Mouse (Mus musculus) frontal cortex, postnatal 36 days (tissue): Measurements from ENCODE around the gene Tmem108.

Experiments
- DNase-seq, 2 experiments: peaks; one replicate each; pipeline ENCODE4 v3.0.0; 2022; ENCODE audit warnings: low spot score in 2 of 2

Gene Tmem108

DNA sequence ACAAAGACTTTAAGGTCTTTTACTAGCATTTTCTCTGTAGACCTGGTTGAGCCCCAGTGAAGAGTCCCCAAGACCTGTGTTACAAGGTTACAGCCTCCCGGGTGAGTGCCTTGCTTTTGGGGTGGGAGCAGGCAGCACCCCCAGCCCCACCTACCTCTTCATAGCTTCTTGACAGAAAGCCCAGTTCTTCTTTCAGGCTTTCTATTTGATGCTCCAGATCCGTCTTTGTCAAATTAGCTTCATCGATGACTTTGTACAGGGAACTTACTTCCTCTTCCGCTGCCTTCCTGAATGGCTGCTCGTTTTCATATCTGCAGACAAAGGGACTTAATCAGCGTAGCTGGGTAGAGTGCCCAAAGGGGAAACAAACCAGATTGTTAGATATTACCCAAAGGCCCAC, 312.0 kb downstream of the Tmem108 start:
- DNase-seq: no peak

DNA sequence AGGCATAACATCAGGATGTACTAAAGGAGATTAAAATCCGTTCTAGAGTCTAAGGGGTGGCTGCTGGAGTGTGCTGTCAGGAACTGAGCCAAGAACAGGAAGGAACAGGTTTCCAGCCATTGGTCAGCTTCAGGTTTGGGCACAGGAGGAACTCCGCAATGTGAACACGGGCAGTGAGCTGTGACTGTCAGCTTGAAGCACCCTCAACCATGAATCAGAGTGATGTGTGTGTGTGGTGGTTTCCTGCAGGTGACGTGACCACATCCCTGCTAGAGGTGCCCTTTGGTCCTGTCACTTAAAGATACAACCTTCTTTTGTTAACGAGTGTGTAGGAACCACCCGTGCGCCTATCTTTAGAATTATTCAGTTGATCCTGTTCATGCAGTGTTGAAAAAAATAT, 312.5 kb downstream of the Tmem108 start:
- no peak for DNase-seq

DNA sequence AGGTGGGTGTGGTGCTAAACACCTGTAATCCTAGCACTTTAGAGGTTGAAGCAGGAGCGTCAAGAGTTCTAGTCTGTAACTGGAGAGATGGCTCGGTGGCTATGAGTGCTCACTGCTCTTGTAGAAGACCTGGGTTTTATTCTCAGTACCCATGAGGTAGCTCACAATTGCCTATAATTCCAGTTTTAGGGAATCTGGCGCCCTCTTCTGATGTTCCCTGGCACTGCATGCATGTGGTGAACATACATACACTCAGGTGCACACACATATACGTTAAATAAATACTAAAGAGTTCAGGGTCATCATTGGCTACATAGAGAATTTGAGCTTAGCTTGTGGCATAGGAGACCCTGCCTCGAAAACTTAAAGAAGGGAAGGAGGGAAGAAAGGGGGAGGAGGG, 317.0 kb downstream of the Tmem108 start:
- DNase-seq: no peak

DNA sequence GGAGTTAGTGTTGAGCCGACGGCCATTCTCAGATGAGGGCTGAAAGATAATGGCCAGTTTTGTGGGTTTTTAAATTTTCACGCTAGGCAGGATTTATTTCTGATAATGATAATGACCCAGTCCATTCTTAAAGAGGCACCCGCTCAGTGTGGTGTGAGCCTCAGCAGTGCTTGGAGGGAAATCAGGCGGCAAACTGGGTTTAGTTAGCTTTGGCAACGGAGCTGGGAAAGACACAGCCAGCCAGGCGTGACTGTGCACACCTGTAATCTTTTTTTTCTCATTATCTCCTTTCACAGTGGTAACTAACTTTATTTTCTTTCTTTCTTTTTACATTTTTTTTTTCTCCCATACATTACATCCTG, 317.8 kb downstream of the Tmem108 start:
- DNase-seq: no peak

DNA sequence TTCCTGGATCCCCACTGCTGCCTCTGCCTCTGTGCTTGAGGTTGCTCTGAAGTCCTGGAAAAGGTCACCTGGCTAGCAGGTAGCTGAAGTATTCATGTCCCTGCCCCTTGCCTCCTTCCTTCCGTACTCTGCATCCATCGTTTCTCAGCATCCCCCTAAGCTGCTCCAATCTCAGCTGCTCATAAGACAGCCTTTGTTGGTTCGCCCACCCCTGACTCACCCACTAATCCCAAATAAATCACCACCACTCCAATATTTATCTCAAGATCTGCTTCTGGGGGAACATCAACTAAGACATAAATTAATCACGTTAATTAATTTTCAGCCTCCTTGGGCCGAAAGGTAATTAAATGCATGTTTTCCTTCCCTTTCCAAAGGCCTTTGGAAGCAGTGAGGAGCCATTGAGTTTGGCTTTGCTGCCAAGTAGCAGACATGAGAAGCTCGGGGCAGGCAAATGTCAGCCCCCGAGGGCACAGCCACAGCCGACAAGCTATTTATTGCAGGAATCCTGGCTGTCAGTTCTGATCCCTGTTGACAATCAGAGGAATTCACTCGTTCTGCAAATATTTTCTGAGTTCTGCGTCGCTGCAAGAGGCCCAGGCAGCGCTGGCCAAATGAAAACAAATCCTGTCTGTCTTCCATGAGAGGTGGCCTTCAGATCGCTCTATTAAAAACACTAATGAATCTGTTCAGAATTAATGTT, 318.4 kb downstream of the Tmem108 start:
- no peak for DNase-seq

- no peak for DNase-seq
These were observed 321.0 kb downstream of the Tmem108 start for GRCm38 (mm10) chr9:103440597-103440996.

GRCm38 (mm10) chr9:103437104-103437503, 324.5 kb downstream of the Tmem108 start:
- no peak for DNase-seq

GRCm38 (mm10) chr9:103434116-103434515, 327.5 kb downstream of the Tmem108 start:
- no peak for DNase-seq
